Mouse (Mus musculus) testis, adult 2 months (tissue): Measurements from ENCODE around the gene Dis3l2. TPM values are rescaled to one million over a fixed set of nuclear protein-coding genes. Genes with fewer than 3 reads are reported as not detected.

Source experiments
- H3K27ac ChIP-seq: fragments of 200-500 bp; 2 replicates; pipeline ENCODE4 v1.5.1; 2012; ENCODE audit warnings: low read depth, low read length; ENCODE audit not compliant: control insufficient read depth, insufficient read depth
- H3K27me3 ChIP-seq: fragments of 200-500 bp; 2 replicates; pipeline ENCODE4 v1.6.1; 2012; ENCODE audit warnings: mild to moderate bottlenecking, low read length, moderate library complexity; ENCODE audit not compliant: control insufficient read depth, insufficient read depth
- H3K36me3 ChIP-seq: fragments of 200-500 bp; 2 replicates; pipeline ENCODE4 v1.6.1; 2012; ENCODE audit warnings: mild to moderate bottlenecking, low read length; ENCODE audit not compliant: control insufficient read depth, insufficient read depth
- H3K4me1 ChIP-seq: fragments of 200-500 bp; 2 replicates; pipeline ENCODE4 v1.6.1; 2012; ENCODE audit warnings: low read length; ENCODE audit not compliant: control insufficient read depth, insufficient read depth
- H3K4me3 ChIP-seq: fragments of 200-500 bp; 2 replicates; pipeline ENCODE4 v1.5.1; 2012; ENCODE audit warnings: low read depth, mild to moderate bottlenecking, low read length, moderate library complexity, mixed read lengths; ENCODE audit not compliant: control insufficient read depth
- CTCF ChIP-seq: fragments of 200-500 bp; IDR thresholded peaks from 2 replicates; pipeline ENCODE4 v1.5.1; 2012; ENCODE audit warnings: low read depth, mild to moderate bottlenecking, inconsistent platforms, low read length, moderate library complexity; ENCODE audit not compliant: control insufficient read depth, insufficient read depth, insufficient replicate concordance
- POLR2A ChIP-seq: fragments of 200-500 bp; IDR thresholded peaks from 2 replicates; pipeline ENCODE4 v1.6.1; 2012; ENCODE audit warnings: low read depth, mild to moderate bottlenecking, inconsistent platforms, low read length, moderate library complexity; ENCODE audit not compliant: control insufficient read depth
- polyA plus RNA-seq: library from polyadenylated mRNA; depleted of rRNA; stranded (reverse); fragments of >200 nt; gene quantifications from 2 replicates; pipeline ENCODE4 v1.2.3, GENCODE M21; 2012

The Dis3l2 gene
- polyA plus RNA-seq, 1 experiment = 27.5 TPM

DNA sequence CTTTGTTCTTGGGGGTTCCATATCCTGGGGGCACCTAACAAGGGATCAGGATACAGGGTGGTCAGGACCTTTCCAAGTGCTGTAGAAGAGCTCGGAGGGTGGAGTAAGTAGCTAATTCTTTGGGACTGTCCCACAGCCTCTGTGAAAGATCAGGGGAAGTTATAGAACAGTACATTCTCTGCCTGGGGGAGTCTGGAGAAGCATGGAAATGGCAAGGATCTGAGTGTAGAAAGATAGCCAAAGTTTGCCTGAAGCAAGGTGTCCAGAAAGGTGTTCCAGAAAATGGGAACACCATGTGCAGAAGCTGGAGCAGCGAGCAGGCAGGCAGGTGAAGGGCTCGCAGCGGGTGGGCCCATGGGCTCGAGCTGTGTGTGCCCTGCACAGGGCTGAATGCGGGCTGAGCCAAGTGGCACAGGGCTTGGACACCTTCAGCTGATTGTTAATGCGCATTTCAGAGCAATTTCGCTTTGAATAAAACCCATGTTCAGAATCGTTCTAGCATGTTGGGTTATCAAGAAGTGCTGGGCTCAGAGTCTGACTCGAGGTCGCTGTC is 265.6 kb downstream of the Dis3l2 start:
- no peaks in the 10 kb centered on the region for H3K36me3 ChIP-seq
- H3K27me3 ChIP-seq = no peaks in the 10 kb centered on the region
- TF ChIP-seq POLR2A (no peak), CTCF (no peak)
- H3K4me3 ChIP-seq = no peak overlapping the region
- no peak overlapping the region for H3K27ac ChIP-seq
- H3K4me1 ChIP-seq = no peaks in the 10 kb centered on the region

DNA sequence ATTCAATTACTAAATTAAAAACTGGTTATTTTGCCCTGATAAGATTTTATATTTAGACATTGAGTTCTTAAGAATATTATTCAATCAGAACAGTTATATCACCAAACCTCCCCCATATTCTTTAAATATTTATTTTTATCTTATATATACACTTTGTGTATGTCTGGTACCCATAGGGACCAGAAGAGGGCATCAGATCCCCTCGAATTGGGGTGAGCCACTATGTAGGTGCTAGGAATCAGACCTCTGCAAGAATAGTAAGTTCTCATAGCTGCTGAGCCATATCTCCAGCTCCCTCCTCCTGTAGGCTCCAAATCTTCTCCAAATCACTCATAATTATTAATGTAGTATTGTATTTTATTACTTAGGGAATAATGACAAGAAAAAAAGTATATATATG is 269.1 kb downstream of the Dis3l2 start:
- Histone ChIP-seq H3K27me3 (no peaks in the 10 kb centered on the region), H3K27ac (no peak overlapping the region), H3K36me3 (no peaks in the 10 kb centered on the region), H3K4me1 (no peaks in the 10 kb centered on the region), H3K4me3 (no peak overlapping the region)
- TF ChIP-seq CTCF (no peak), POLR2A (no peak)

- Histone ChIP-seq H3K4me1 (no peaks in the 10 kb centered on the region), H3K4me3 (no peak overlapping the region), H3K36me3 (no peaks in the 10 kb centered on the region), H3K27ac (no peak overlapping the region), H3K27me3 (no peaks in the 10 kb centered on the region)
- TF ChIP-seq CTCF = no peak
- TF ChIP-seq POLR2A = no peak
Observed at GRCm38 (mm10) chr1:86977018-86977417, 273.4 kb downstream of the Dis3l2 start.

DNA sequence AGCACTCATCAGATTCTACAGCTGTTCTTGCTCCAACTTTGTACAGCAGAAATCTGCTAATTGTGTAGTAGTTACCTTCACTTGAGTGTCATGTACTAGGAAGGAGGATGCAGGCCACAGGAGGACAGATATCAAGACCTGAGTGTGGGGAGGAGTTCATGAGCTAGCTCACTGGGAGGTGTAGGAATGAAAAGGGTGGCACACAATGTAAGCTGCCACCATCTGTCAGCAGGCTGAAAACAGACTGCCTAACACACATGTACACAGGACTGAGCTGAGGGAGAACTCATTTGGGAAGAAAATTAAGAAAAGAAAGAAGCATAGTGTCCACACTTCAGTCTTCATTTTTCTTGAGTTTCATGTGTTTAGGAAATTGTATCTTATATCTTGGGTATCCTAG is 282.8 kb downstream of the Dis3l2 start:
- no peaks in the 10 kb centered on the region for H3K36me3 ChIP-seq

DNA sequence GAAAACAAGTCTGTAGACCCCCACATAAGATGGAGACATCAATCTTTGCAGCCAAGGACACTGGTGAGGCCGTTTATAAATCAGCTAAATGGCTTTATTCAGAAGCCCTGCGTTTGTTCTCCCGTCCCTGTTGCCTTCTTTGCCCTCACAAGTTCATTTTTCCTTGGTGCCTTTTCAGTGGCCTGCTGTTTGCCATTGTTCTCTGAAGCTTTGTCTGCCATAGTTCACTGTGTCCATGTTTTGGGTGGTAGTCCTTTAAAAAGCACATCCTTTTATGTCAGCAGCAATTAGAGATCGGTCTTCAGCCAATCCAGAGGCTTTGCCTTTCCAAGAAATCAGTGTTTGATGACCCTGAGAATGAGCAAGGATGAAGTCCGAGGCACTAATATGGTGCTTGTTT is 289.2 kb downstream of the Dis3l2 start:
- Histone ChIP-seq H3K27me3 (no peaks in the 10 kb centered on the region), H3K4me3 (no peak overlapping the region), H3K36me3 (no peaks in the 10 kb centered on the region), H3K27ac (no peak overlapping the region), H3K4me1 (no peaks in the 10 kb centered on the region)
- no peak for TF ChIP-seq CTCF
- TF ChIP-seq POLR2A = no peak

More for the DNA sequence above, 282.8 kb downstream of the Dis3l2 start:
- TF ChIP-seq CTCF (no peak), POLR2A (no peak)
- H3K4me1 ChIP-seq = no peaks in the 10 kb centered on the region
- no peak overlapping the region for H3K4me3 ChIP-seq
- H3K27ac ChIP-seq = no peak overlapping the region
- no peaks in the 10 kb centered on the region for H3K27me3 ChIP-seq

GRCm38 (mm10) chr1:86994023-86994422 is 290.4 kb downstream of the Dis3l2 start:
- H3K4me3 ChIP-seq = no peak overlapping the region
- no peaks in the 10 kb centered on the region for H3K36me3 ChIP-seq
- TF ChIP-seq CTCF = no peak
- no peak for TF ChIP-seq POLR2A
- H3K27me3 ChIP-seq = no peaks in the 10 kb centered on the region
- no peak overlapping the region for H3K27ac ChIP-seq
- no peaks in the 10 kb centered on the region for H3K4me1 ChIP-seq

DNA sequence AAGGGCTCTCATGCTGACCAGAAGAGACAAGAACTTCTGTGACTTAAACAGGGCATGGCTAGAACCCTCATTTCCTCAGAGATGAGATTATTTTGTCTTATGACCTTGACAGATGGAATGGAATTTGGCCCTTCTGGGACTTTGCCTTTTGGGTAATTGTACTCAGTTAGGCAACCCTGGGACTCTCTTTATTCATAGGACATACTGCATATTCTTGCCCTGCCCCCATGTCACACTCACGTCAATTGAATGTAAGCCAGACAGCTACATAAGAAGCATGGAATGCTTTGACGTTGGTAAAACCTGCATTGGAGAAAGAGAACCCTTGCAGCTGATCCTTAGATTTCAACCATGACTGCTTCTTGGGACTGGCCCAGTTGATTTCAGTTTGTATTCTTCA is 294.4 kb downstream of the Dis3l2 start:
- H3K4me1 ChIP-seq = no peaks in the 10 kb centered on the region
- H3K27me3 ChIP-seq = no peaks in the 10 kb centered on the region
- H3K4me3 ChIP-seq = no peak overlapping the region
- no peak overlapping the region for H3K27ac ChIP-seq
- no peaks in the 10 kb centered on the region for H3K36me3 ChIP-seq
- TF ChIP-seq CTCF (no peak), POLR2A (no peak)

DNA sequence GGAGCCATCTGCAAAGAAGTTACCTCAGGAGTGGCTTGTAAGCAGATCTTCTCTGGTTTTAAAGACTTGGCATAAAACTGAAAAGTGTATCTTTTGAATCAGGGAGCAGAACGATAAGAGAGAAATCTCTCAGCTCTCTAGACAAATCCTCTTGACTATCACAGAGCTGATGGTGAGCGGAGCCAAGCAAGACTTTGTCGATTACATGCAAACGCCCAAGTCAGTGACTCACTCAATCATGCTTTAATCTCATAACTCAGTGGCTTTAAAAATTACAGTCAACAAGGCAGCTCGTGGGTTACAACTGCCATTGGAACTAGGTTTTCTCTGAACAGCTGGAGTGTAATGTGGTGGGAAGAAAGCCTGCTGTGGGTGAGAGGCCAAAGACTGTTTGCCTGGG is 297.8 kb downstream of the Dis3l2 start:
- no peaks in the 10 kb centered on the region for H3K27me3 ChIP-seq
- TF ChIP-seq POLR2A (no peak), CTCF (no peak)
- H3K4me3 ChIP-seq = no peak overlapping the region
- no peak overlapping the region for H3K27ac ChIP-seq
- H3K36me3 ChIP-seq = no peaks in the 10 kb centered on the region
- H3K4me1 ChIP-seq = no peaks in the 10 kb centered on the region
